In the genomic region with DNA sequence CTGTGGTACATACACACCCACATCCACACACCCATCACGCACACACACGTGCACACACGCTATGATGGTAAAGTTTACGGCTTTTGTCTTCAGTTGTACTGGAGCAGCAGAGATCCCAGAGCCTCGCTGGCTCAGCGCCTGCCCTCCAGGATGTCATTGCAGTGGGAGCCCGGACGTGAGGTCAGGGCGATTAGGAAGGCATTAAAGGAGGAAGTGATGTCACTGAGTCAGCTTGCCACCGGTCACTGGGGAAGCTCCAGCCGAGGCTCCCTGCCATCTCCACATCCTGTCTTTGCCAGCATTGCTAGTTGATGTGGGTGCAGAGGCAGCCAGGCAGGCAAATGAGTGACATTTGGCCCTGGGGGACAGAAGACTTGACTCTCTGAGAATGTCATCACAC, we compare ENCODE assay signal across 8 mouse cellular contexts.
DNase-seq lines count a peak whose midpoint lies in the region; ATAC-seq and TF ChIP-seq lines count a peak whose summit lies in the region.

No protein-coding gene starts in this region.

- no peak overlapping the region for H3K4me2 ChIP-seq in kidney, postnatal 0 days (ENCODE audit: low read length)
- H3K4me2 ChIP-seq in hindbrain, embryonic 13.5 days: no peak overlapping the region

- TF ChIP-seq EP300 in heart, adult 2 months (IDR thresholded peaks at IDR 0.05; ENCODE audit: insufficient read depth, low read depth, low read length): 0 out of 2 replicates have a peak, but pooled peaks have one; percentile 36

- H3K4me3 ChIP-seq in heart, adult 2 months: peak overlapping the region; percentile 47
- no peak overlapping the region for H3K4me3 ChIP-seq in kidney, postnatal 0 days (replicated peaks; ENCODE audit: low read depth, low read length)
- H3K4me3 ChIP-seq in megakaryocyte, embryonic 14.5 days (replicated peaks): peak overlapping the region; percentile 92
- no peak overlapping the region for H3K4me3 ChIP-seq in hindbrain, embryonic 13.5 days
- H3K4me3 ChIP-seq in midbrain, embryonic 10.5 days: no peak overlapping the region

- no peaks in the 10 kb centered on the region for H3K79me2 ChIP-seq in heart, adult 2 months (replicated peaks; ENCODE audit: control insufficient read depth, insufficient read depth, low read length)

- H3K9me3 ChIP-seq in kidney, postnatal 0 days (replicated peaks; ENCODE audit: low read length): no peaks in the 10 kb centered on the region
- H3K9me3 ChIP-seq in megakaryocyte, embryonic 14.5 days: no peaks in the 10 kb centered on the region
- H3K9me3 ChIP-seq in hindbrain, embryonic 13.5 days: no peaks in the 10 kb centered on the region
- H3K9me3 ChIP-seq in midbrain, embryonic 10.5 days (replicated peaks): no peaks in the 10 kb centered on the region

- TF ChIP-seq POLR2A in heart, adult 2 months (IDR thresholded peaks at IDR 0.05; ENCODE audit: insufficient read depth, low read depth, low read length): no peak

- H3K36me3 ChIP-seq in heart, adult 2 months (ENCODE audit: control insufficient read depth, insufficient read depth, low read length): no peaks in the 10 kb centered on the region
- H3K36me3 ChIP-seq in kidney, postnatal 0 days (ENCODE audit: insufficient read depth, low read length): no peaks in the 10 kb centered on the region
- no peaks in the 10 kb centered on the region for H3K36me3 ChIP-seq in megakaryocyte, embryonic 14.5 days (replicated peaks; ENCODE audit: low read length)
- peaks cover 10% of the 10 kb centered on the region for H3K36me3 ChIP-seq in hindbrain, embryonic 13.5 days
- peaks cover 24% of the 10 kb centered on the region for H3K36me3 ChIP-seq in midbrain, embryonic 10.5 days

- no peaks in the 10 kb centered on the region for H3K27me3 ChIP-seq in heart, adult 2 months (ENCODE audit: control insufficient read depth, insufficient read depth, low read length)
- no peaks in the 10 kb centered on the region for H3K27me3 ChIP-seq in kidney, postnatal 0 days (ENCODE audit: insufficient read depth, low read length)
- H3K27me3 ChIP-seq in megakaryocyte, embryonic 14.5 days (replicated peaks): no peaks in the 10 kb centered on the region
- H3K27me3 ChIP-seq in hindbrain, embryonic 13.5 days: no peaks in the 10 kb centered on the region; the same call in 1 of the 2 replicates
- no peaks in the 10 kb centered on the region; the same call in 1 of the 2 replicates for H3K27me3 ChIP-seq in midbrain, embryonic 10.5 days (ENCODE audit: low read depth, poor library complexity, severe bottlenecking)

- peak overlapping the region; percentile 33 for H3K9ac ChIP-seq in heart, adult 2 months (ENCODE audit: low read depth, low read length)
- no peak overlapping the region for H3K9ac ChIP-seq in kidney, postnatal 0 days (ENCODE audit: low read depth, low read length)
- no peak overlapping the region for H3K9ac ChIP-seq in hindbrain, embryonic 13.5 days

- intact Hi-C loops in heart, adult 2 months (cut with DNase I): loop anchor here (5.0 to 10.0 kb wide), 2 partner anchors 213 to 951 kb away; no protein-coding TSS in a partner anchor

- peaks cover 3% of the 10 kb centered on the region for H3K4me1 ChIP-seq in heart, adult 2 months (ENCODE audit: control insufficient read depth, insufficient read depth, low read length)
- no peaks in the 10 kb centered on the region for H3K4me1 ChIP-seq in kidney, postnatal 0 days (replicated peaks; ENCODE audit: insufficient read depth, low read length)
- H3K4me1 ChIP-seq in megakaryocyte, embryonic 14.5 days: peaks cover 29% of the 10 kb centered on the region
- peaks cover 33% of the 10 kb centered on the region for H3K4me1 ChIP-seq in hindbrain, embryonic 13.5 days (replicated peaks)
- H3K4me1 ChIP-seq in midbrain, embryonic 10.5 days: no peaks in the 10 kb centered on the region; the same call in 1 of the 2 replicates

- peak; percentile 60 for DNase-seq in layer of hippocampus, adult 9-11 months
- no peak for DNase-seq in layer of hippocampus, postnatal 25 days (ENCODE audit: extremely low spot score in 1 of 2, low spot score in 1 of 2)
- DNase-seq in heart, adult 2 months: peak; percentile 80 to 86
- peak; percentile 43 for DNase-seq in kidney, postnatal 0 days (ENCODE audit: low spot score)
- no peak for DNase-seq in left cerebral cortex, adult 11 months (ENCODE audit: low spot score)
- DNase-seq in midbrain, embryonic 10.5 days (ENCODE audit: low spot score): no peak

- no peak for ATAC-seq in kidney, postnatal 0 days (replicated peaks; ENCODE audit: low FRiP score, low read depth)
- no peak for ATAC-seq in hindbrain, embryonic 13.5 days (ENCODE audit: low FRiP score)

- WGBS in heart, adult 2 months: 10% methylated on average over 11 of the region's 11 CpGs
- WGBS in kidney, postnatal 0 days: 55% methylated on average over 11 of the region's 11 CpGs
- WGBS in hindbrain, embryonic 13.5 days: 80% methylated on average over 11 of the region's 11 CpGs
- 84% methylated on average over 11 of the region's 11 CpGs for WGBS in midbrain, embryonic 10.5 days

- peak overlapping the region; percentile 88 for H3K27ac ChIP-seq in heart, adult 2 months
- H3K27ac ChIP-seq in kidney, postnatal 0 days: no peak overlapping the region
- no peak overlapping the region for H3K27ac ChIP-seq in hindbrain, embryonic 13.5 days
- no peak overlapping the region for H3K27ac ChIP-seq in midbrain, embryonic 10.5 days (replicated peaks)

- no peak; the same call in 1 of the 2 replicates for TF ChIP-seq CTCF in heart, adult 2 months (IDR thresholded peaks at IDR 0.05)
- TF ChIP-seq CTCF in kidney, postnatal 0 days (IDR thresholded peaks at IDR 0.05; ENCODE audit: low read depth): no peak

Comparison
In these comparisons a context has a peak if more than half of its experiments do, and no peak if none do; other contexts are left out.
1. DNase-seq: peak in layer of hippocampus, adult 9-11 months (single experiment), heart, adult 2 months (2 of 2) and kidney, postnatal 0 days (single experiment); none in layer of hippocampus, postnatal 25 days (0 of 2), left cerebral cortex, adult 11 months (single experiment) and midbrain, embryonic 10.5 days (single experiment).
2. H3K4me3 ChIP-seq: peak in heart, adult 2 months (single experiment) and megakaryocyte, embryonic 14.5 days (single experiment); none in kidney, postnatal 0 days (single experiment), hindbrain, embryonic 13.5 days (single experiment) and midbrain, embryonic 10.5 days (single experiment).